ENCODE assay signal across 9 mouse cellular contexts in the genomic region with DNA sequence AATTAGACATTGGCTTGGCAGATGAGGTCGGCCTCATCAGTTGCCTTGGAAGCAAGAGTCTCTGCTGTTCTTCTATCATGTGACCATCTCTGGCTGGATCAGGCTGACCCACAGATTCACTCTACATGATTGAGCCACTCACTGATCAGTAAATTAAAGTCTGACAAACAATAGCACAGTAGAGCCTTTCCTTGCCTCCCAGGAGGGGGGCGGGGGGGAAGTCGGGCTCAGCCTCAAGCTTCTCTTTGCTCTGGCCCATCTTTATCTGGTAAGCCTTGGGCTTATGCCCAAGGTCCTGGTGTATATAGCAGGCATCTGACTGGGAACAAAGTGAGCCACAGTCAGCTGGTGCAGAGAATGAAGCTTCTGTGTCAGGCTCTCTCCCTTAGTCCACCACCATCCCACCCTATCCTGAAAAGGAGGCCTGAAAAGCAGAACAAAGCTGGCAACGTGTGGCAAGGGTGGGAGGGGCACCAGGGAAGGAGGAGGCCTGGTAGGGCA.
A peak's percentile ranks its signal among the peaks of the same experiment; 100 is the strongest.
DNase-seq lines count a peak whose midpoint lies in the region; ATAC-seq and TF ChIP-seq lines count a peak whose summit lies in the region.
"Had no signal": no experiment of that assay in that cellular context is flagged by ENCODE, and none has a peak within 500 bp of the region (broad histone marks: within the 10 kb centered on the region; RNA-seq: fewer than 3 reads in every experiment).

No protein-coding gene starts in this region.

- TF ChIP-seq CTCF in intestine, postnatal 0 days (IDR thresholded peaks at IDR 0.05; ENCODE audit: low read depth): no peak

- H3K4me3 ChIP-seq in intestine, embryonic 15.5 days (replicated peaks): no peak overlapping the region
- no peak overlapping the region for H3K4me3 ChIP-seq in intestine, postnatal 0 days (ENCODE audit: low read depth, low read length)
- H3K4me3 ChIP-seq in hindbrain, embryonic 14.5 days (replicated peaks; ENCODE audit: low read length): no peak overlapping the region
- no peak overlapping the region for H3K4me3 ChIP-seq in heart, embryonic 10.5 days
- H3K4me3 ChIP-seq: liver, embryonic 13.5 days had no signal

- WGBS in intestine, embryonic 15.5 days: 44% methylated on average over 4 of the region's 4 CpGs
- 54% methylated on average over 4 of the region's 4 CpGs for WGBS in intestine, postnatal 0 days
- 23% methylated on average over 4 of the region's 4 CpGs for WGBS in hindbrain, embryonic 14.5 days
- WGBS in heart, embryonic 10.5 days: 47% methylated on average over 4 of the region's 4 CpGs

- intact Hi-C loops in heart, postnatal 10 days (cut with DNase I): no loop called here
- intact Hi-C loops in left cerebral cortex, postnatal 25 days (cut with DNase I): no loop called here

- no peaks in the 10 kb centered on the region for H3K36me3 ChIP-seq in intestine, embryonic 15.5 days
- no peaks in the 10 kb centered on the region for H3K36me3 ChIP-seq in intestine, postnatal 0 days (ENCODE audit: control insufficient read depth, insufficient read depth)
- no peaks in the 10 kb centered on the region for H3K36me3 ChIP-seq in hindbrain, embryonic 14.5 days (replicated peaks; ENCODE audit: control insufficient read depth, insufficient read depth)
- no peaks in the 10 kb centered on the region for H3K36me3 ChIP-seq in heart, embryonic 10.5 days
- H3K36me3 ChIP-seq: liver, embryonic 13.5 days had no signal

- no peak overlapping the region for H3K27ac ChIP-seq in intestine, embryonic 15.5 days
- H3K27ac ChIP-seq in intestine, postnatal 0 days (ENCODE audit: low read depth, low read length): no peak overlapping the region
- H3K27ac ChIP-seq in hindbrain, embryonic 14.5 days: peak overlapping the region; percentile 26
- no peak overlapping the region for H3K27ac ChIP-seq in heart, embryonic 10.5 days
- H3K27ac ChIP-seq: liver, embryonic 13.5 days had no signal

- peak; percentile 26 for DNase-seq in brain, embryonic 18.5 days (ENCODE audit: low read depth, low spot score)
- DNase-seq in hindbrain, embryonic 14.5 days (ENCODE audit: low spot score): peak; percentile 45
- peak; percentile 91 for DNase-seq in retina, postnatal 1 day
- no peak for DNase-seq in heart, embryonic 10.5 days (ENCODE audit: low spot score)
- DNase-seq in heart, postnatal 10 days: no peak
- DNase-seq in left cerebral cortex, postnatal 25 days (ENCODE audit: low spot score in 2 of 2): no peak
- DNase-seq: liver, embryonic 13.5 days had no signal

- H3K27me3 ChIP-seq in intestine, embryonic 15.5 days (replicated peaks): no peaks in the 10 kb centered on the region
- no peaks in the 10 kb centered on the region for H3K27me3 ChIP-seq in intestine, postnatal 0 days (replicated peaks; ENCODE audit: control insufficient read depth, insufficient read depth, low read length)
- H3K27me3 ChIP-seq in hindbrain, embryonic 14.5 days (ENCODE audit: control insufficient read depth, insufficient read depth, low read length): no peaks in the 10 kb centered on the region
- H3K27me3 ChIP-seq in heart, embryonic 10.5 days (ENCODE audit: insufficient read depth, poor library complexity, severe bottlenecking): no peaks in the 10 kb centered on the region
- H3K27me3 ChIP-seq: liver, embryonic 13.5 days had no signal

- no peak overlapping the region for H3K9ac ChIP-seq in intestine, embryonic 15.5 days
- no peak overlapping the region for H3K9ac ChIP-seq in intestine, postnatal 0 days (ENCODE audit: low read depth, low read length)
- H3K9ac ChIP-seq in hindbrain, embryonic 14.5 days: no peak overlapping the region
- H3K9ac ChIP-seq: liver, embryonic 13.5 days had no signal

- no peaks in the 10 kb centered on the region for H3K4me1 ChIP-seq in intestine, embryonic 15.5 days (replicated peaks)
- H3K4me1 ChIP-seq in intestine, postnatal 0 days (replicated peaks; ENCODE audit: control insufficient read depth, insufficient read depth, low read length): no peaks in the 10 kb centered on the region
- peaks cover 16% of the 10 kb centered on the region; the same call in 1 of the 2 replicates for H3K4me1 ChIP-seq in hindbrain, embryonic 14.5 days (replicated peaks; ENCODE audit: control insufficient read depth, insufficient read depth, low read length)
- H3K4me1 ChIP-seq in heart, embryonic 10.5 days: no peaks in the 10 kb centered on the region
- H3K4me1 ChIP-seq: liver, embryonic 13.5 days had no signal

- peak; percentile 28; the same call in 1 of the 2 replicates for ATAC-seq in intestine, embryonic 15.5 days
- no peak for ATAC-seq in intestine, postnatal 0 days
- ATAC-seq in hindbrain, embryonic 14.5 days (ENCODE audit: low FRiP score): peak; percentile 88

- no peak overlapping the region for H3K4me2 ChIP-seq in intestine, embryonic 15.5 days (replicated peaks)
- no peak overlapping the region for H3K4me2 ChIP-seq in intestine, postnatal 0 days (replicated peaks; ENCODE audit: low read depth)
- no peak overlapping the region for H3K4me2 ChIP-seq in hindbrain, embryonic 14.5 days (replicated peaks)
- H3K4me2 ChIP-seq: liver, embryonic 13.5 days had no signal

- H3K9me3 ChIP-seq in intestine, embryonic 15.5 days: no peaks in the 10 kb centered on the region
- no peaks in the 10 kb centered on the region for H3K9me3 ChIP-seq in intestine, postnatal 0 days (ENCODE audit: control insufficient read depth)
- H3K9me3 ChIP-seq in hindbrain, embryonic 14.5 days (ENCODE audit: control insufficient read depth, low read length): no peaks in the 10 kb centered on the region
- H3K9me3 ChIP-seq in heart, embryonic 10.5 days: no peaks in the 10 kb centered on the region
- H3K9me3 ChIP-seq: liver, embryonic 13.5 days had no signal

Comparison
In these comparisons a context has a peak if more than half of its experiments do, and no peak if none do; other contexts are left out.
1. DNase-seq: peak in brain, embryonic 18.5 days (single experiment), hindbrain, embryonic 14.5 days (single experiment) and retina, postnatal 1 day (single experiment); none in heart, embryonic 10.5 days (single experiment), heart, postnatal 10 days (0 of 2) and left cerebral cortex, postnatal 25 days (0 of 2).